Mouse (Mus musculus) liver, embryonic 15.5 days (tissue): ENCODE measurements around the gene 2700049A03Rik. TPM values are rescaled to one million over a fixed set of nuclear protein-coding genes. Genes with fewer than 3 reads are reported as not detected.

Experiments used
- ATAC-seq: fragments of 200-750 bp; cut with Nextera tagmentation; 2 replicates; pipeline ENCODE4 v1.8.0; 2017; ENCODE audit warnings: moderate number of reproducible peaks, mild to moderate bottlenecking, moderate library complexity; ENCODE audit not compliant: insufficient read depth
- H3K27ac ChIP-seq: fragments of 300-500 bp; sonication (generic); replicated peaks from 2 replicates; pipeline ENCODE4 v1.5.1; 2015; ENCODE audit warnings: mild to moderate bottlenecking, inconsistent platforms
- H3K27me3 ChIP-seq: fragments of 300-500 bp; sonication (generic); 2 replicates; pipeline ENCODE4 v1.6.1; 2015; ENCODE audit warnings: mild to moderate bottlenecking, inconsistent platforms
- H3K36me3 ChIP-seq: fragments of 300-500 bp; sonication (generic); replicated peaks from 2 replicates; pipeline ENCODE4 v1.6.1; 2015; ENCODE audit warnings: moderate library complexity, mild to moderate bottlenecking, inconsistent platforms
- H3K4me1 ChIP-seq: fragments of 300-500 bp; sonication (generic); replicated peaks from 2 replicates; pipeline ENCODE4 v1.6.1; 2015; ENCODE audit warnings: inconsistent platforms
- H3K4me2 ChIP-seq: fragments of 300-500 bp; sonication (generic); 2 replicates; pipeline ENCODE4 v1.6.1; 2015; ENCODE audit warnings: moderate library complexity, mild to moderate bottlenecking, inconsistent platforms
- H3K4me3 ChIP-seq: fragments of 300-500 bp; sonication (generic); replicated peaks from 2 replicates; pipeline ENCODE4 v1.5.1; 2015; ENCODE audit warnings: mild to moderate bottlenecking, inconsistent platforms
- H3K9ac ChIP-seq: fragments of 300-500 bp; sonication (generic); 2 replicates; pipeline ENCODE4 v1.6.1; 2015; ENCODE audit warnings: moderate library complexity, mild to moderate bottlenecking, inconsistent platforms
- H3K9me3 ChIP-seq: fragments of 300-500 bp; sonication (generic); replicated peaks from 2 replicates; pipeline ENCODE4 v1.6.1; 2016; ENCODE audit warnings: inconsistent platforms
- WGBS: fragments of 180-500 bp; shearing (Covaris S2); methylation state at CpG from one replicate; pipeline ENCODE4 v1.1.7; 2015; ENCODE audit warnings: mixed read lengths; ENCODE audit not compliant: insufficient replicate concordance; 5-methylcytosine and 5-hydroxymethylcytosine counted together
- polyA plus RNA-seq: library from polyadenylated mRNA; unstranded; fragments of >200 nt; fragmentation: Nextera tagmentation; extraction: Ambion mirVana; gene quantifications from 2 replicates; pipeline ENCODE4 v1.2.1, GENCODE M21; 2015

2700049A03Rik gene
- polyA plus RNA-seq, 1 experiment from 2014 or later, result 4.6 TPM

DNA sequence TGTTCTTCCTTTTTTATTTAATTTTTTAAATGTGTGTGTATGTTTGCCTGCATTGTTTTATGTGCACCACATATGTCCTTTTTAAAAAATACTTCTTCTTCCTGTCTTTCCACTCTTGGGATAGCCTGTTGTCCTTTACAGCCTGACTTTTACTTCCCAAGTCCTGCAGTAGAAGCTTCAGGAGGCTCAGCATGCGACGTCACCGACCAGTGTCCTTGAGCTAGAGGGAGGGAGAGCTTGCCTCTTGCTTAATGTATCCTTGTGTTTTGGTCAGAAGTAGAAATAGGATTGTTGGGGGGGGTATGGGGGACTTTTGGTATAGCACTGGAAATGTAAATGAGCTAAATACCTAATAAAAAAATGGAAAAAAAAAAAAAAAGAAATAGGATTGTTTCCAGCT is 47.1 kb downstream of the 2700049A03Rik start:
- H3K36me3 ChIP-seq, result peaks cover 34% of the 10 kb centered on the region
- H3K9me3 ChIP-seq, result no peaks in the 10 kb centered on the region
- H3K4me2 ChIP-seq, result no peak overlapping the region
- H3K4me1 ChIP-seq, result no peaks in the 10 kb centered on the region
- H3K27me3 ChIP-seq, result no peaks in the 10 kb centered on the region
- 89% methylated on average over 3 of the region's 3 CpGs for WGBS
- H3K4me3 ChIP-seq, result no peak overlapping the region
- ATAC-seq, result no peak
- no peak overlapping the region for H3K27ac ChIP-seq
- H3K9ac ChIP-seq, result no peak overlapping the region

DNA sequence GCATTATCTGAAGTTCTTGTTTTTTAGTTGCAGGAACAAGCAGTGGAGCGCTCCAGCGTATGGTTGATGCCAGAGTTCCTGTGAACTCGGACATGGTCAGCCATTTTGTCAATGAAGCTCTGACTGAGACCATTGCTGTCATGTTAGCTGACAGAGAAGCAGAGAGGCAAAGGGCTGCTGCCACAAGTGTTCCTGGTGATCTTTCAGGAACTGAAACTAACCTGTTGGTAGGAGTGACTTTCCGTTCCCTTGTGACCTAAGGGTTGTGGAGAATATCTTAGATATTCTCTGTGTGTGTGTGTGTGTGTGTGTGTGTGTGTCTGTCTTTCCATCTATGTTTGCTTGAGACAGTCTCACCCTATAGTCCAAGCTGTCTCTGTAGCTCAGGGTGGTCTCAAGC is 47.7 kb downstream of the 2700049A03Rik start:
- no peak overlapping the region for H3K4me2 ChIP-seq
- 82% methylated on average over 4 of the region's 4 CpGs for WGBS
- no peak for ATAC-seq
- H3K27ac ChIP-seq, result no peak overlapping the region
- no peak overlapping the region for H3K4me3 ChIP-seq
- H3K9ac ChIP-seq, result no peak overlapping the region
- no peaks in the 10 kb centered on the region for H3K4me1 ChIP-seq
- peaks cover 33% of the 10 kb centered on the region for H3K36me3 ChIP-seq
- no peaks in the 10 kb centered on the region for H3K27me3 ChIP-seq
- no peaks in the 10 kb centered on the region for H3K9me3 ChIP-seq

DNA sequence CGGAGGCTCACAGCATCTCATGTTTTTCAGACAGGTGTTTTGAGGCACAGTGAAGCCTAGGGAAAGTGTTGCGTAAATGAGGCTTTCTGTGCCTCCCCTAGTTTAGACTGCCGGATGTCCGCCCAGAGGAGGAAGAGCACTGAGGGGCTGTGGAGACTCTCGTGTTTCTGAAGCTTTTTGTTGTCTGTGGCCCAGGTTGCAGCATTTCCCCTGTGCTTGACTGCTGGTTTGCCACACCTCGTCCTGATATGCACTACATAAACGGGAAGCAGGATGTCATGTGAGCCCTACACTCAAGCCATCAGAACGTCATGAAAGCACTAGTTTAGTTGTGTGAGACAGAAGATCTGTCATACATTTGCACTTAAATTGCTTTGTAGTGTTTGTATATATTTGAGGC is 56.1 kb downstream of the 2700049A03Rik start:
- H3K36me3 ChIP-seq, result peaks cover 59% of the 10 kb centered on the region
- H3K27me3 ChIP-seq, result no peaks in the 10 kb centered on the region
- H3K4me3 ChIP-seq, result no peak overlapping the region
- no peaks in the 10 kb centered on the region for H3K4me1 ChIP-seq
- no peak overlapping the region for H3K27ac ChIP-seq
- no peaks in the 10 kb centered on the region for H3K9me3 ChIP-seq
- 66% methylated on average over 8 of the region's 8 CpGs for WGBS
- no peak for ATAC-seq
- H3K9ac ChIP-seq, result no peak overlapping the region
- no peak overlapping the region for H3K4me2 ChIP-seq

DNA sequence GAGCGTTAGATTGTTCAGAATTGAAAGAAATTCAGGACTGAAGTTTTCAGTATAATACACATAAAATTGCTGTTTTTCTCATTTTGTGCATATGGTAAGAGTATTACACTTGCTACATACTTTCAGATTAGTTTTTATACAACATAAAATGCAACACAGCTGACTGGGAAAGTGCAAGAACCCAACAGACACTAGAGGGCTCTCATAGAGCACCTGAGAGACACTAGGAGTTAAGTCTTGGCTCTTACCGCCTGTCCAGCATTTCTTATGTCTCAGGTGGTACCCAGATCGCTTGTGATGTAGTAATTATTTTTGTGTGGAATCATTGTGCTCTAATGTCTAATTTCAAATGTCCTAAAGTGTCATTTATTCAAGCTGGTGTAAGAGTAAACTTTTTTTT is 61.0 kb downstream of the 2700049A03Rik start:
- 69% methylated on average over 3 of the region's 3 CpGs for WGBS
- H3K4me3 ChIP-seq, result no peak overlapping the region

DNA sequence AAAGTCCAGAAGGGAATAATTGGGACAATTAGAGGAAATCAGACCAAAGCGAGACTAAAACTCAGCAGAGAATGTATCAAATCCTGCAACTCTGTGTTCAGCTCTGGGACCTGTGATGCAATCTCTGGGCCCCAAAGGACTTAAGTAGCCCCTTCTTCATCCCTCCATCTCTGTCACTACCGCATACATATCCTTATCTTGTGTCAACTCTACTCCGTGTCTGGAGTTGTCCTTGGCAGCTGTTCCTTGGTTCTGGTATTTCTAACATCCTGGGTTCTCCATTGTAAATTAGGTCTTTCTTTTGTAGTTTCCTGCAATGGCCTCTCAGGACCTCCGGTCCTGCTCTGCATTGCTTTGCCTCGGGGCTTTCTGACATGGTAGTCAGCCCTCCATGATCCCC is 65.1 kb downstream of the 2700049A03Rik start:
- H3K27ac ChIP-seq, result no peak overlapping the region
- no peaks in the 10 kb centered on the region for H3K27me3 ChIP-seq
- no peak overlapping the region for H3K4me3 ChIP-seq
- WGBS, result 76% methylated on average over 5 of the region's 5 CpGs
- H3K4me1 ChIP-seq, result no peaks in the 10 kb centered on the region
- H3K4me2 ChIP-seq, result no peak overlapping the region
- H3K9me3 ChIP-seq, result no peaks in the 10 kb centered on the region
- peaks cover 4% of the 10 kb centered on the region; the same call in 1 of the 2 replicates for H3K36me3 ChIP-seq
- H3K9ac ChIP-seq, result no peak overlapping the region
- ATAC-seq, result no peak

More for the DNA sequence above, 61.0 kb downstream of the 2700049A03Rik start:
- Histone ChIP-seq H3K9me3 (no peaks in the 10 kb centered on the region), H3K4me2 (no peak overlapping the region), H3K9ac (no peak overlapping the region), H3K27ac (no peak overlapping the region), H3K27me3 (no peaks in the 10 kb centered on the region), H3K36me3 (peaks cover 27% of the 10 kb centered on the region), H3K4me1 (no peaks in the 10 kb centered on the region)
- no peak for ATAC-seq

DNA sequence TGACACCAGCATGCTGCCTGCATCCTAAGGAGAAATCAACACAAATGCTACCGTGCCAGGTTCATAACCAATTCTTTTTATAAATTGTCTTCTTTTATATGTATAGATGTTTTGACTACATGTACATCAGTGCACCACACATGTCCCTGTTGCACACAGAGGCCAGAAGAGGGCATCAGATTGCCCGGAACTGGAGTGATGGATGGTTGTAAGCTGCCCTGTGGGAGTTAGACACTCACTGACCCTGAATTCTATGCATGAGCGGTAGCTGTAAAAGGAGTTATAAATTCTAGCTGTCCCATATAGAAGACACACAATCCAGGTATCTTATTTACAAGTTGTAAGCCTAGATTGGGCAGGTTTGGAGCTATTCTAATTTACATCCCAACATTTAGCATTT is 67.7 kb downstream of the 2700049A03Rik start:
- 82% methylated on average over 3 of the region's 3 CpGs for WGBS
- Histone ChIP-seq H3K27me3 (no peaks in the 10 kb centered on the region), H3K4me1 (no peaks in the 10 kb centered on the region), H3K9ac (no peak overlapping the region), H3K27ac (no peak overlapping the region), H3K4me3 (no peak overlapping the region), H3K9me3 (no peaks in the 10 kb centered on the region), H3K4me2 (no peak overlapping the region), H3K36me3 (peaks cover 4% of the 10 kb centered on the region; the same call in 1 of the 2 replicates)
- ATAC-seq, result no peak

DNA sequence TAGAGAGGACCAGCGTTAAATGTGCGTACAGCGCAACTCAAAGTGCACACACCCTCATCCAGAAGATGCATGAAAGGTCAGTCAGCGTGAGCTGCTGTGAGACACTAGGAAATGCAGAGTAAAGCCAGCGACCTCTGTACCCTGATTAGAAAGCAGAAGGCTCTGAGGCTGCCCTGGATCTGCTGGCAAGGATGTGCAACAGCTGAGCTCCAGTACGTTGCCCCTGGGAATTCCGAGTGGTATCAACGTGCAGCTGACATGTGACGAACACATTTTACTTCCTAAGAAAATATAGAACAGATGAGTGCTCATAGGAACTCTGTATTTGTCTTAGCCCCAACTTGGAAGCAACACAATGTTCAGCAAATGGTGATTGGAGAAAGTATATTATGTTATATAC is 80.5 kb downstream of the 2700049A03Rik start:
- 86% methylated on average over 9 of the region's 9 CpGs for WGBS
- ATAC-seq, result no peak

DNA sequence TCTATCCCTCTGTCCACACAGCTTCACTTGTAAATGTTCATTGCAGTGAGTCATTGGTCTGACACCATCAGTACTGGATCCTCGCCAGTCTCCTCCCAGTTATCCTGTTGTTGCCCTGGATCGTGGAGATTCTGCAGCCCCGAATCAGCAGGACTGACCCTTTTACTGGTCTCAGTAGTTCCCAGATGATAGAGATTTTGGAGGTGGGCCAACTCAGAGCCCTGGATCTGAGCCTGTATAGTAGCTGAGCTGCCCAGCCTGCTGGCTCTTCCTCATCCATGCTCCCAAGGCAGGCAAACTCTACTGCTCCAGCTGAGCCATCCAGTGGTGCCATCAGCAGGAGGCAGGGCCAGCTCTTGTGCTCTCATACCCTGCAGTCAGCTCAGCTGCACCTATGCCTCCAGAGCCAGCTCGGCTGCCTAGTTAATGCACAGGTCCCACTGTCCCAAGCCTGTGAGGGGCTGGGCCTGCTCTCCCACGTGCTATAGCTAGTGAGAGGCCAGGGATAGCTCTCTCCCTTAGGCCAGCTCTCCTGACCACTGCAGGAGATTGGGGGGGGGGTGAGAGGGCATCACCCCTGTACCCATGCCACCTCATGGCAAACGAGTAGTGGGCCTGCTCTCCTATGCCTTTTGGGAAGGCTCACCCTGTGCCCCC is 81.3 kb downstream of the 2700049A03Rik start:
- ATAC-seq, result no peak
- Histone ChIP-seq H3K9ac (no peak overlapping the region), H3K27me3 (no peaks in the 10 kb centered on the region), H3K36me3 (peaks cover 17% of the 10 kb centered on the region; the same call in 1 of the 2 replicates), H3K4me2 (no peak overlapping the region), H3K9me3 (no peaks in the 10 kb centered on the region), H3K4me3 (no peak overlapping the region), H3K27ac (no peak overlapping the region), H3K4me1 (no peaks in the 10 kb centered on the region)
- WGBS, result 76% methylated on average over 6 of the region's 6 CpGs

More for the DNA sequence above, 80.5 kb downstream of the 2700049A03Rik start:
- Histone ChIP-seq H3K9me3 (no peaks in the 10 kb centered on the region), H3K4me2 (no peak overlapping the region), H3K27ac (no peak overlapping the region), H3K27me3 (no peaks in the 10 kb centered on the region), H3K36me3 (peaks cover 15% of the 10 kb centered on the region; the same call in 1 of the 2 replicates), H3K4me3 (no peak overlapping the region), H3K9ac (no peak overlapping the region), H3K4me1 (no peaks in the 10 kb centered on the region)

DNA sequence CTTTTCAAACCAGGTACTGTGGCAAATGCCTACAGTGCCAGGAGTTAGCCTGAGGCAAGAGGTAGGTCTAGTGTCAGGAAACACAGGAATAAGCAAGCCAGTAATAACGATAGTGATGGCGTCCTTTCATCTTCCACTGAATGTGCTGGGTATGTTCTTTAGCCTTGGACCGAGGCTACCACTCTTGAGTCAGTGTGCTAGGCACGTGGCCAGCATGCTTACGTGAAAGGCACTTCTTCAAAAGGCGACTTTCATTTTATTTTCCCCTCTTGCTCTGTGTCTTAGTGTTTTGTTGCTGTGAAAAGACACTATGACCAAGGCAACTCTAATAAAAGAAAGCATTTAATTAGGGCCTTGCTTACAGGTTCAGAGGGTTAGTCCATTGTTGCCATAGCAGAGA is 86.1 kb downstream of the 2700049A03Rik start:
- Histone ChIP-seq H3K27me3 (no peaks in the 10 kb centered on the region), H3K9me3 (no peaks in the 10 kb centered on the region), H3K4me2 (no peak overlapping the region), H3K9ac (no peak overlapping the region), H3K36me3 (peaks cover 21% of the 10 kb centered on the region; the same call in 1 of the 2 replicates), H3K27ac (no peak overlapping the region), H3K4me1 (no peaks in the 10 kb centered on the region), H3K4me3 (no peak overlapping the region)
- WGBS, result 77% methylated on average over 6 of the region's 6 CpGs
- ATAC-seq, result no peak

DNA sequence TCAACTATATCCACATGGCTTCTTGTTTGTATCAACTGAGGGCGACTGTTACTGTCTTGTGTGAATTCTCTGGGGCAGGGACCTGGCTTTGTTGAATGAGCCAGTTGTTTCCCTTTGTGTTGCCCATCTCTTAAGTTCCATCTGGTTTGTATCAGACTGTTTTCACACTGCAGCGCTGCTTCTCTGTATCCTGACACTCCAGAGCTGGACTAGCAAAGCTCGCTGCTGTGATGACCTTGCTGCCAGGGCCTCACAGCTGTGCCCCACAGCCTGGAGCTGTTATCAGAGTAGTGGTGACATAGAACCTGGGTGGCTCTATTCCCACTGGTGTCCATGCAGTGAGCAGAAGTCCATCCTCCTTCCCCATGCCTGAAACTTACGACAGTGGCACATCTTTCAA is 91.1 kb downstream of the 2700049A03Rik start:
- H3K27ac ChIP-seq, result no peak overlapping the region

DNA sequence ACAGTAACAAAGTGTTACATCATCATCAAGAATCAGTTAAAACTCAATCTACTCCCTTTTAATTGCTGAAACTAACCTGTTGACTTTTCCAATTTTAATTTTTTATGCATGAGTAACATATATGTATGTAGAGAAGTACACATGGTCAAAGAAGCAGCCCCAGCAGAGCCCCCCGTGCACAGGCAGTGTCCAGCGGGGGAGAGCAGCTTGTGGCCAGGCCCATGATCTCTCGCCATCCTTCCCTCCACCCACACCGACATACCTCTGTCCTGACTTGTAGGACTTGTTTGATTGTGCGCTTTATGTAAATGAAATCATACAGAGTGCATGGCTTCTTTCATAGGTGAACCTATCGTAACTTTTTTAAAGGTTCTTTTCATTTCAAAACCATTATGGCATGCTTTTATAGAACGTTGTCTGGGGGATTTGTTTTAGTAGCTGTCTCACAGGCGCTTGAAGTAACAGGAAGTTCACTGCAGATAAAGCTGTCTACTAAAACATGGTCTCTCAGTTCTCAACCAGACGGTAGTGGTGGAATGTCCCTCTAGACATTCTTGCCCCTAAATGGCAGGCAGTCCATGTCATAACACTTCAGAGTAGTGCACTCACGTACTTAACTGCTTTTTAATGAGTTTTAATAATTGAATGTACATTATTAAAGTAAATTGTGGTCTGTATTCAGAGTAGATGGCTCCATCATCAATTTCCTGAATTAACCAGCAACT is 92.4 kb downstream of the 2700049A03Rik start:
- Histone ChIP-seq H3K9ac (no peak overlapping the region), H3K27me3 (no peaks in the 10 kb centered on the region), H3K4me3 (no peak overlapping the region), H3K27ac (no peak overlapping the region), H3K36me3 (0 out of 2 replicates have a peak, but pooled peaks cover 4% of the 10 kb centered on the region), H3K9me3 (no peaks in the 10 kb centered on the region), H3K4me1 (no peaks in the 10 kb centered on the region), H3K4me2 (no peak overlapping the region)
- no peak for ATAC-seq
- 47% methylated on average over 10 of the region's 10 CpGs for WGBS

More for the DNA sequence above, 91.1 kb downstream of the 2700049A03Rik start:
- no peak for ATAC-seq
- 53% methylated on average over 4 of the region's 4 CpGs for WGBS
- H3K4me2 ChIP-seq, result no peak overlapping the region
- 0 out of 2 replicates have a peak, but pooled peaks cover 4% of the 10 kb centered on the region for H3K36me3 ChIP-seq
- no peaks in the 10 kb centered on the region for H3K27me3 ChIP-seq
- no peak overlapping the region for H3K4me3 ChIP-seq
- H3K4me1 ChIP-seq, result no peaks in the 10 kb centered on the region
- no peaks in the 10 kb centered on the region for H3K9me3 ChIP-seq
- H3K9ac ChIP-seq, result no peak overlapping the region
